Mouse (Mus musculus): ENCODE measurements around the gene Mylk4.
A peak's percentile ranks its signal among the peaks of the same experiment; 100 is the strongest.

The Mylk4 gene

GRCm38 (mm10) chr13:32797085-32797484, 13.3 kb upstream of the Mylk4 start:
- DNase-seq (ENCODE audit: low spot score in 2 of 2), result no peak

DNA sequence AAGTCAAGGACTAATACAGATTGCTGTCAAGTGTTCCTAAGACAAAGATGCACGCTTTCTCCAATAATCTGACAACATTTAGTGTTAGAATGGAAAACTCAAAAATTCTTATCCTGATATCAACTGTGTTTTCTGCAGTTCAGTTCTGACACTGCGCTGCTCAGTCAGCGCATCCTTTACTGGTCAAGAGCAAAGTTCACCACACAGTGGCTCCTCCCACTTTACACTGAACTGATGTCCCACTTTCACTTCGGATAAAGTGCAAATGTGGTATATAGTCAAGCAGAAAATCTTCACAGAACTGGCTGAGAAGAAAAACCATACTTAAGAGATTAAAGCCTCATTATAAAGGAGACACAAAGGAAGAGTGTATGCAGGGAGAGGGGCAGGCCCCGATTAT, 11.4 kb upstream of the Mylk4 start:
- no peak for DNase-seq (ENCODE audit: low spot score in 2 of 2)

DNA sequence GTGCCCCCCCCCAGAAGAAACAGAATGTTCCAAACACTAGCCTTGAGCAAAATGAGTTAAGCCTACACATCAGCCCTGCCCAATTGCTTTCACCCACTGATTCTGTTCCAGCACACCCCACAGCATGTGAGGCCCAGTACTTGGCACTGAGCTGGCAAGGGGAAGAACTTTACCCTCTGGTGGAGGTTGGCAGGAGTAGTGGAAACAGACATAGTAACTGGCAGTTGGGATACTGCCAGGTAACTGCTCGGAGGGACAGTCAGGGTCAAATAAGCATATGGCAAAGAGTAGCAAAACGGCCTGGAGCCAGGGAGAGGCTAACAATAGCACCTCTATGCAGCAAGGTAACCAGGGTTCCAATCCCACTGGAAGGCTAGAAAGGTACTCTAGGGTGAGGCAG, 10.9 kb upstream of the Mylk4 start:
- no peak for DNase-seq (ENCODE audit: low spot score in 2 of 2)

GRCm38 (mm10) chr13:32789781-32790180, 6.0 kb upstream of the Mylk4 start:
- no peak for DNase-seq (ENCODE audit: low spot score in 2 of 2)

DNA sequence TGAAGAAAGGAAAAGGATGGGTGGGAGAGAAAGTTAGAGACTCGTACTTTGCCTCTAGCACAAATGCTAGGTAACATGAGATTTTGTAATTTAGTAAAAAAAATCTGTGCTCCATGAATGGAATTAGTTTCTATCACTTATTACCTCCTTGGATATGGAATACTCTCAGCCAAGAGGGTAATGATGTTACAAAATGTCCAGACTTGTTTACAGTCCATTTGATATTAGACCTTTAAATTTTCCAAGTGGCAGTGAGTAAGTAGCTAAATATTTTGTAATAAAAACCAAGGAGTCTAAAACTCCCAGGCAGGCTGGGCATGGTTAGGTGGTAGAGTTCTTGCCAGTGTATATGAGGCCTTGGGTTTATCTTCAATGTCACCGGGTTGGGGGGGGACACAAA, 3.8 kb upstream of the Mylk4 start:
- DNase-seq (ENCODE audit: low spot score in 2 of 2), result no peak

DNA sequence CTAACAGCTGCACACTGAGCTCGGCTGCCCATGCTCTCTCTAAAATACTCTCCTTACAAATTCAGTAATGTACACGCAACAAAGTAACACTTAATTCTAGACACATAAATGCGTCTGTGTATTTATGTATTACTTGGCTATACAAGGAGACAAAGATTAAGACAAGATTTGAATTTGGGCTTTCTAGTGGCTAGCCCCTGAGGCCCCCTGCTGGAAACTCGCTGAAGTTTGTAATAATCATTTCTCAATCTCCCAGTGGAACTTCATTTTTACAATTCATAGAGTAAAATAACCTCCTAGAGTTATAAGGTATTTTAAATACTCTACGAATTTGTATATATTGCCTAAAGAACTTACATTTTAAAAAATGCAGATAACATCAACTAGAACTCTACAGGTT, 699 bp downstream of the Mylk4 start:
- DNase-seq (ENCODE audit: low spot score in 2 of 2), result no peak

DNA sequence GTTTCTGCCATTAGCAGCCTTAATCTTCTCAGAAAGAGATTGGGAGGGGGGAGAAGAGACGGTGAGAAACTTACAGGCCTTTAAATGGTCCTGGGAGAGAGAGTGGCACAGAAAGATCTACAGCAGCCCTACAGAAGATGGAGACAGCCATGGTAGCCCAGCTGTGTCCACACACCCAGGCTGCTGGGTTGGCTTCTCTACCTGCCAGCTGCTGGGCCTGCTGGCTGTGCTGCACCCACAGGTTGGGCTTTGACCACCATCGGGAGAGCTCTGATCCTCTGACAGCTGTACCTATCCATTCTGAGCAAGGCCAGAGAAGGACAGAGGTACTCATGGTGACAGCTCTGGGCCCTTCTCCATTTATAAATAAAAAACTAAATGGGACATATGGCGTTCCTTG, 4.9 kb downstream of the Mylk4 start:
- DNase-seq (ENCODE audit: low spot score in 2 of 2), result no peak

DNA sequence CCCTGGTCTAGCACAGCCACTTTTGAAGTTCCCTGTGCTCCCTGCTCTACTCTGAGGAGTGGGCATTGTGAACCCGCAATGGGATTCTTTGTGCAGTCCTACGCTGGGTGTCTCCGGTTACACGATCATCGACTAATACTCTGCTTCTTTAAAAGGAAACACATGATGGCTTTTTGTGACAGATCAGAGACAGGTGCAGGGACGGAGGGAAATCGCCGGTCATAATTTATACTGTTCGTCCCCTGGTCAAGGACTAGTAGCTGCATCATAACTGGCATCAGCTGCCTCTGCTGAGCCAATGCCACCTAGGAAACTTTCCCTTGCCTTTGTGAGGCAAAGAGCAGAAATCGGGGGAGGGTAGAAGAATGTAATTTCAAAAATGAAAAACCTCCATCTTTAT, 7.4 kb downstream of the Mylk4 start:
- DNase-seq (ENCODE audit: low spot score in 2 of 2), result no peak

- DNase-seq (ENCODE audit: low spot score in 2 of 2), result no peak
These were observed 7.9 kb downstream of the Mylk4 start for GRCm38 (mm10) chr13:32775889-32776288.

- DNase-seq (ENCODE audit: low spot score in 2 of 2), result no peak
These were observed 13.8 kb downstream of the Mylk4 start for GRCm38 (mm10) chr13:32769960-32770359.

- peak in 1 of 2 experiments; percentile 18 for DNase-seq (ENCODE audit: low spot score in 2 of 2)
These were observed 15.7 kb downstream of the Mylk4 start for GRCm38 (mm10) chr13:32768104-32768503.

DNA sequence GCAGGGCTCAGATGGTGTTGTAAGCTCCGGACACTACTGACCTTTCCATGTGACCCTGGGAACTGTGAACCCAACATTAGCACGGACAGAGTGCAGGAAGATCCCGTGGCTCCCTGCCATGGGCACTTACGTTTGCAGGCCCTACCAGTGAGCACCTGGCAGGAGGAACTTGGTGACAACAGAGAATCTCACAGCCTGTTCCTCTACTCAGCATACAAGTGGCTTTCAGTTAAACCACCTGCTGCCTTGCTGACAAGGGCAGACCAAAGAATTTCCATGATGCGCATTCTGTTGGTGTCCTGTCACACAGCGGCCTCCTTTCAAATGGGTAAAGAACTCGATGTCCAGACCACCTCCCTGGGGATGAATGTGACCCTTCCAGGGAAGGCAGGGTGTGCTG, 19.3 kb downstream of the Mylk4 start:
- no peak for DNase-seq (ENCODE audit: low spot score in 2 of 2)

DNA sequence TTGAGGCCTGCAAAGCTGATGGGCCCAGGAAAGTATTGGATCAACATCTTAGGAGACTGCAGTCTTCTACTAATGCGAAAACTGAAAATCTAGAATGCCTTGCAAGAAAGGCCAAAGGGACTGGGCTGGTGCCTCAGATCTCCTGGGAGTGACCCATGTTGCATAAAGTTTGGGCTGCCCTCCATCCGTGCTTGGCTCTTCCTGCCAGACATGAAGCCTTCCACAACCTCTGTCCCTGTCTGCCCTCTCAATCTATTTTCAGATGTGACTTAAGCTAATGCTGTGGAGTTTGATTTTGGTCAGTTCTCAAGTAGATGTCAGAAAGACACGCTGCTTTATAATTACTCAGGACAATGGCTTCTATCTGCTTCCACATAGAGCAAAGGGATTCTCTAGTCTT, 20.6 kb downstream of the Mylk4 start:
- no peak for DNase-seq (ENCODE audit: low spot score in 2 of 2)

GRCm38 (mm10) chr13:32760795-32761194, 23.0 kb downstream of the Mylk4 start:
- DNase-seq (ENCODE audit: low spot score in 2 of 2), result no peak

GRCm38 (mm10) chr13:32759036-32759435, 24.7 kb downstream of the Mylk4 start:
- DNase-seq (ENCODE audit: low spot score in 2 of 2), result no peak

DNA sequence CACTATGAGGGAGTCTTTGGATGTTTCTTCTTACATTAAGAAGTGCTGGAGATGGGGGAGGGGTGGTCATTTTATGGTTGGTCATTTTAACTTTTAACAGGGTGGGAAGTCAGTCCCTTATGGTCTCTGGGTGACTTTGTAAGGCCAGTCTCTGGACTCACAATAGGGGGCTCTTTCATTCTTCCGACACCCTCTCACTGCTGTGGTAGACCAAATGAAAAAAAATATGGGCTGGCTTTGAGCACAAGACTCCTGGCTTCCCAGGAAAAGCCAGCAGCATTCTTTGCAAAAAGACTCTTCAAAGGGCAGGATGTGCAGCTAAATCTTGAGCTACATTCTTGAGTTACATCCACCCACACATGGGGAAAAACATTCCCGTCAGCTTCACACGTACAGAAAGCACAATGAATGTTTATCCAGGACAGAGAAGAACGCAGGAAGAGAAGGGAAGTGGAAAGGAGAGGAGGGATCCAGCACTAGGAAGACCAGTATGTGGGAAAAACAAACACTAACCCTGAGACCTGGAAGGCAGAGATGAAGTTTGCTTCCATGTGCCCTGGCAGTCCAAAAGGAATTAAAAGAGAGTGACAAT, 31.6 kb downstream of the Mylk4 start:
- no peak for DNase-seq (ENCODE audit: low spot score in 2 of 2)

DNA sequence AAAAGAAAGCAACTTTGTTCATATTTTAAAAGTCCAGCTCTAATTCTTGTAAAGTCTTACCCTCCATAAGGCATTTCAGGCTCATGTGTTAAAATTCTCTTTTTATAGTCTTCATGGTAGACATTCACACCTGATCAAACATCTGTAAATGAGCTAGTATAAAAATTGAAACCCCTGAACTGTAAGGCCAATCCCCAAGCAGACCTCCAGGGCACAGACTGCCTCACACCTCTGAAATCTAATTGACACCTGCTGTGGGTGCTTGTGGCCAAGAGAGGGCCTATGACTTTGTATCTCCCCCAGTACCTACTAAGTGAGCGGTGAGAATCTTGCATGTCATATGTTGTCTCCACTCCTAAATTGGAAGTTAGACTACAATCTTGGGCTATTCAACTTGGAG, 33.2 kb downstream of the Mylk4 start:
- DNase-seq (ENCODE audit: low spot score in 2 of 2), result no peak

DNA sequence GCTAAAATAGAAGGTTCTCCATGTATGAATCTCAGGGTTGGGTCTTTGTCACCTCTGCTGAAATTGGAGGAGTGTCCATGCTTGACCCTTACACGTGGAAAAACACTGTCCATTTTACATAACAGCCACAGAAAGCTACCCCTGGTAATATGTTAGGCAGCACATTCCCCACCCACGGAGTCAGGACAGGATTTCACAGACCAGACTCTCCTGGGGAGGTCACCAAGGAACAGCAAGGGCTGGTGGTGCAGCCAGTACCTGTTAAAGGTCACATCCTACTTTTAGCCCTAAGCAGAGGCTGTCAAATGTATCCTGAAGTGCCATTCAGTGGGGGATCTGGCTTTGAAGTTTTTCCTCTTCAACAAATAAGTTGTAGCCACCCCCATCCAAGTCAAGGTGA, 35.3 kb downstream of the Mylk4 start:
- DNase-seq (ENCODE audit: low spot score in 2 of 2), result no peak

- no peak for DNase-seq (ENCODE audit: low spot score in 2 of 2)
These were observed 42.6 kb downstream of the Mylk4 start for GRCm38 (mm10) chr13:32741161-32741560.

GRCm38 (mm10) chr13:32731283-32731682, 52.5 kb downstream of the Mylk4 start:
- no peak for DNase-seq (ENCODE audit: low spot score in 2 of 2)

GRCm38 (mm10) chr13:32724606-32725005, 59.1 kb downstream of the Mylk4 start:
- DNase-seq (ENCODE audit: low spot score in 2 of 2), result no peak

DNA sequence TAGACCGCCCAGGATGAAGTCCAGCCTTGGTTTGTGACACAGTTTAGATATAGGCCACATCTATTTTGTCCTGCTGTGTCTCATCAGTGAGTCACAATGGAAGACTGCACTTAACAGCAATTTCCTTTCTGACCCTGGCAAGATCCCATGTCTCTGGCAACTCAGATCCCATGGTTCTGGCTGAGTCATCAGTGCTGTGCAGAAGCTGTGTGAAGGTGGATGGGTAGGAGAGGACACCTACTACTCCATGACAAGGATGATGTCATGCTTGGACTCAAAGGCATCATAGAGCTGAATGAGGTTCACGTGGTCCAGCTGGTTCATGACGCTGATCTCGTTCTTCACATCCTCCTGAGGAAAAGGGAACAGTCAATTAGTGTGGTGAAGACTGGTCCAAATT, 62.0 kb downstream of the Mylk4 start:
- no peak for DNase-seq (ENCODE audit: low spot score in 2 of 2)

DNA sequence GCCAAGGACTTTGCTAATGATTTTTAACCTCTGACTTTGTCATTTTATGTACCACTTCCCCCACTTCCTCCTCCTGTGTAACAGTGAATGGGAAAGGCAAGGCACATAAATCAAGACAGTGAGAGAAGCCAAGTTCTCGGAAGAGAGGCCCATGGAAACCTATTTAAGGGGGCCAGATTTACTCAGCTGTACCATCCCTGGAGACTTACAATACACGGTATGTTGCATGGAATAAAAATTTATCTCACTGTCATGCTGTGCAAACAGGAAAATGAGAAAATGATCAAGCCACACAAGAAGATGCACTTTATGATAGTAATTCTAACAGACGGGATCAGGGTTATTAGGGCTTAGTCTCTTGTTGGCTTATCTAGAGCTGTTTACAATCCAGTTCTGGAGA, 64.5 kb downstream of the Mylk4 start:
- no peak for DNase-seq (ENCODE audit: low spot score in 2 of 2)

DNA sequence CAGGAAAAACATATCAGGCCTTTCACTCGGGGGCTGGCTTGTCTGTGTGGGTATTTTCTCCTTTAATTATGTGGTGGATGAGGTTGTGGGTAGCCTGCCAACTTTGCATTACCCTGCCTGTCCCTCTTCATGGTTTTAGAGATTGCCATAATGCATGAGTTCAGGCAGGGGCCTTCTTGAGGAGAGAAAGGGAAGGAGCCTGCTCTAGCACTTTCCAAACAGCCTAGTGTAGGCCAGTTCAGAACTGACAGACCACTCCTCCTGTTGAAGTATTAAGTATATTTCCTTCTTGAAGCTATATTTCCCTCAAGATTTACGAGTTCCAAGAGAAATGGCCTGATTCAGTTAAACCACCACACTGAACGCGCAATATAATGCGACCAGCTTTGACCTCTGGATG, 66.0 kb downstream of the Mylk4 start:
- no peak for DNase-seq (ENCODE audit: low spot score in 2 of 2)

GRCm38 (mm10) chr13:32712568-32712967, 71.2 kb downstream of the Mylk4 start:
- DNase-seq (ENCODE audit: low spot score in 2 of 2), result no peak
